Mouse (Mus musculus): ENCODE data around the gene Eea1.
"Not testable (repeated sequence)": the region's sequence is repeated elsewhere in the genome, so short reads cannot be mapped to it uniquely, and the experiment has no call there.

Eea1 gene

DNA sequence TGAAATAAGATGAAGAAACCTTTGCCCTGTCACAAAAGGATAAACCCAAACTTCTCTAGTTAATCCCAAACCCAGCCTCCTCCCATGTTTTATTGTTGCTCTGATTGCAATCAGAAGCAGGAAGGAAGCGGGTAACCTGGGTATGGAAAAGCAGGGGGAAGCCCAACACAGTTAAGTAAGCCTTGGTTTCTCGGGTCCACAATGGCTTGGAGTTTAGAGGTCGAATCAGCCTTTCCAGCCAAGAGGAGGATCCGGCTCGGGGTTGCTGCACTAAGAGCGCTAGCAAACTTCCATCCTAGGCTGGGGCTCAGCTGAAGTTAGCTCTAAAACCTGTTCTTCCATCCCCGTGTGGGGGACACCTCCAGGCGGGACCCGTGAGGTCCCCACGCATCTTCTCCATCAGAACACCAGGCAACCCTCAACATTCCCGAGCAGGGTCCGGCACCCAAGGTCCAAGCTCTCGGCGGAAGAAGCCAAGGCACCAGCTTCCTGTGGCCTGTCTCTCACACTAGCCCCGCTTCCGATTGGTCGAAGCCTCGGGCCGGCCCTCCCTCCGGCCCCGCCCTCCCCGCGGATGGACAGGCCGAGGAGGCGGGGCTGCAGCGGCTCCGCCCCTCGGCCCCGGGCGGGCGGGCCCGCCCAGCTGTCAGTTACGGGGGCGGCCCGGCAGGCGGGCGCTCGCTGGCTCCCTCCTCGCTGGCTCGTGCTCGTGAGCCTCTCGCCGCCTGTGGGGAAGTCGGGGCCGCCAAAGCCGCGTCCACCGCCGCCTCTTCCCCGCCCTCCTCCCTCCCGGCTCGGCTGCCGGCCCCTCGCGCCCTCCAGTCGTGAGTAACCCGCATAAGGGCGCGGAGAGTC, at the start of gene Eea1:
Eea1 (plus strand) TSS at position 605 of the 855 bp plus-strand sequence.
- DNase-seq (ENCODE audit: low read depth): peak; percentile 82

DNA sequence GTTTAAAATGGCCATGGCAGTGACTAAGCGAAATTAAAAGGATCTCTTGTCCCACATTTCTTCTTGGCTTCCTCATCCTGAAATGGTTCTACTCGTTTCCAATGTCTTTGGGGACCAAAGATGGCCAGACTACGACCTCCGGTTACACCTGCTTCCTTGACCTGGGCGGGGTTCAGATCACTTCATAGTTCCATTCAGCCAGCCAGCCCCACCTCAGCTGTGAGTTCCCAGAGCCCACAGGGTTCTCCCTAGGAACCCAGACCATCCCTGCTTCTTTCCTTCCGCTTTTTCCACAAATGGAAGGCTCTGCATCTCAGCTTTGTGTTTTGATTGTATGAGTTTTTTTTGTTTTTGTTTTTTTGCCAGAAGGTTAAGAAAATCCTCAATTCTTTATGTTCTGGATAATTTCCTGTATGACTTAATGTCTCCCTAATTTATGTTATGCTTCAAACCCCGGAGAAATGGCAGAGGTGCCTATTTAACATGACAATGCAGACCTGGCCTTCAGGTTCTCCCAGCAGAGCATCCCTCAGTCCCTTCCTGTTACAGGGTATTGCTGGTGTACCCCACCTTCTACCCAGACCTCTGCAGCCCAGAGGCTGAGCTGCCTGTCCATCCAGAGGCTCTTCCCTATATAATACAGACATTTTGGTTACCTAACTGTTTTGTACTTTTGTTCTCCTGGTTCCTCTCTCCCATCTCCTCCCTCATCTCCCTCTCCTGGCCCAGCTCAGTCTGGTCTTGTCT, 49.1 kb upstream of the Eea1 start:
- DNase-seq (ENCODE audit: low read depth): no peak

DNA sequence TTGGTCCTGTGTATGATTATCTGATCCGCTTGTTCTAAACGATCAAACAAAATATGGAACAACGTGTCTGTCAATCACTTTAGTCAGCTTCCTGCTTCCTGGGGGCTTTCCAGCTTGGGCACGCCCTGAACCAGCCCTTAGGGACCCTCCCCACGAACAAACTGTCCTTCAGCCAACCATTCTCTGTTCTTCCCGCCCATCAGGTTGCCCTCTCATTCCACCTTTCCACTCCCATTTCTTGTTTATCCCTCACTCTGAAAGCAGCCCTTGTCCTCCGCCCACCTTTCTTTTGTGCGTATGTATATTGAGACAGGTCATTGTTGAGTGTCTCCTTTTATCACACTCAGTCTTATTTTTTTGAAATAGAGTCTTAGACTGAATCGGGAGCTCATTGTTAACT, 48.3 kb upstream of the Eea1 start:
- no peak for DNase-seq (ENCODE audit: low read depth)

DNA sequence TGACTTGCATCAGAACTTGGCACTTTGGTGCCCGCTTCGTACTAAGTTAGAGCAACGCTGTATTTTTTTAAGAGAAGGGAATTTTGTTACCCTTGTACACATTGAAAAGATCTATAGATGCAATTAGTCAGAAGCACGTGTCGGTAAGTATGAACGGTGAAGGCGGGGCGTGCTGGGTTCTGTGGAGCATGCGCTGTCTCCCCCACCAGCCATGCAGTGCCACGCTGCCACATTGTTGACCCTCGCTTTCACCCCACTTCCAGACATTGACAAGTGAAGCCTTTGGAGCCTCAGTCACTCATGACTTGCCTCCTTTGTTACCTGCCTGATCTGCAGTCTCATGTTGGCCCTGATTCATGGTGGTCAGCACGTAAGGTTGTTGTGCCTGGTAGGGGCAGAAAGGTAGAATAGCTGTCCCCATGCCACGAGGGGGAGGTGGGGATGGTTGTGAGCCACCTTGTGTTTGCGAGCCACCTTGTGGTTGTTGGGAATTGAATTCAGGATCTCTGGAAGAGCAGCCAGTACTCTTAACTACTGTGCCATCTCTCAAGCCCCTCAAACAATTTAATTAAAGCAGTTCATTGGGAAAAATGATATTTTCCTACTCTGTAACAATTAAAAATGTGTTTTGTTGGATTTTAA, 47.0 kb upstream of the Eea1 start:
- DNase-seq (ENCODE audit: low read depth): no peak

DNA sequence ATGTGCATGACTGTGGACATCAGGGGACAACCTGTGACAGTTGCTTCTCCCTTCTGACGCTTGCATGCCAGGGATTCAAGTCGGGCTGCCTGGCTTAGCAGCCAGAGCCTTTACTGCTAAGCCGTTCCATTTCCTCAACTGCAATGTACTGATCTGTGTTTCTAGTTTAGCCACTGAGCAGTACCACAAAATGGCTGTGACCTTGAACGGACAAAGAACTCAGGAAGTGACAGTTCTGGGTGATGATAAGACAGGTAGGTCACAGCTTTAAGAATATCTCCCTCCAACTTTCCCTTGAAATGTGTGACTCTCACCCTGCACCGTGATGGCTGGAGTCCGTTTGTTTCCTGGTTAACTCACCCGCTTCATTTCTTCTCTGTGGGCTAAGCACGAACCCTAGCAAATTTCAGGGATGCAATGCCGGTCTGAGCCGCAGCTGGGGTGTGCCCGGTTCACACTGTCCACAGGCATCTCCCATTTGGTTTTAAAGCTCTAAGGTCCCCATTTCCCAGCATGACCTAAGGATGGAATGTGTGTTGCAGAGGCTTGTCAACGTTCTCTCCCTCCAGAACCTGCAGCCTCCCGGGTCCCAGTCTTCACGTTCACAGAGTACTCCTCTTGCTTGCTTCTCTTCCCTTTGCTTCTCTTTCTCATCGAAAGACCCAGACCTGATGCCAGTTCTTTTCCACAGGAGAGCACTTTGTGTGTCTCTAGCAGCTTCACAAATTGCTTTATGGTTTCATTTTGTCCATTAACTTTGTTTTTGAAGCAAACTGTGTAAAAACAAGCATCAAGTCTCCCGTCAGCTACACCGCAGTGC, 46.2 kb upstream of the Eea1 start:
- DNase-seq (ENCODE audit: low read depth): no peak

DNA sequence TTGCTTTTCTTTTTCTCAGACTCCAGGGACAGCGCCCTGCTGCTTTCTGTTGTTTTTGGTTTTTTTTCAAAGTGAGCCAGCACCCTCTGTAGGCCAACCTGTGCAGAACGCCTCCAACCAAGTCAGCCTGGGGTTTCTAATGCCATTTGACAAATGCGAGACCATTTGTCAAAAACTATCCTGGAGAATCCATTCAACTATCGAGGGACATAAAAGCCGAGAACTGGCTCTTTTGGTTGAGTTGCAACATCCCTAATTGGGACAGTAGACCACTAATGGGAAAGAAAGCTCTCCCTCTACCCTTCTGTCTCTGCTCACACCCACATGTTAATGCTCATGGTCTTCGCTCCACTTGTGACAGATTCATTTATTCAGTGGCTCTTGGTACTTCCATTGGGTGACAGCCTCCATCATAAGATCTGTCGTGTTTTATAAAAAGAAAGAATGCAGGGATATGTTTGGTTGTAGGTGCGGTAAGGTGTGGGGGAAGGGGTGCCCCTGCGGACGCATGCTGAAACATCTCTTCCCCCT, 45.5 kb upstream of the Eea1 start:
- peak; percentile 19 for DNase-seq (ENCODE audit: low read depth)

DNA sequence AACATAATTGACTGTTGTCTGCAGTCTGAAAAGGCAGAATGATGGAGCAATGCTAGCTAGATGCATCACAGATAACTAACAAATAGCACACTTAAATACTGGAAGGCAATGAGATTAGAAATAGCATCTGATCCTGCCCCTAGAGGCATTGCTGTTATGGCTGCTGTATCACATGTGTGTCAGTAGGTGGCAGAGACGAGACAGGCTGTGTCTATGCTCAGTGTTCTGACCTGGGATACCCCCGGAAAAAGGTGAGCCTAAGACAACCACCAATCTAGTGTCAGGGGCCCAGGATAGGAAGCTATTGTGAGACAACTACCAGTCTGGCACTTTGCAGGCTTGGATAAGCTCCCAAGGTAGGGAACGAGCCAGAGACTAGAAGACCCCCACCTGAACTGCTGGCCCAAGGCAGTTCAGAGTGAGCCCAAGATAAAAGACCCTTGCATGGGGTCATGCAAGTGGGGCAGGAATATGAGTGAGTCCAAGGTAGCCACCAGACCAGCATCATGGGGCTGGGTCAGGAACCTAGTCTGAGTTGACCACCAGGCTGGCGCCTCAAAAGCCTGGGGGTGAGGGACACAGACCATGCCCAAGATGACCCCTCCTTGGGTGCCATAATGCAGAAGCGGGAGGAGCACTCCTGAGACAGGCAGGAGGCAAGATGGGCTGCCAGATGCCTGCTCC, 41.8 kb upstream of the Eea1 start:
- DNase-seq (ENCODE audit: low read depth): peak; percentile 17

DNA sequence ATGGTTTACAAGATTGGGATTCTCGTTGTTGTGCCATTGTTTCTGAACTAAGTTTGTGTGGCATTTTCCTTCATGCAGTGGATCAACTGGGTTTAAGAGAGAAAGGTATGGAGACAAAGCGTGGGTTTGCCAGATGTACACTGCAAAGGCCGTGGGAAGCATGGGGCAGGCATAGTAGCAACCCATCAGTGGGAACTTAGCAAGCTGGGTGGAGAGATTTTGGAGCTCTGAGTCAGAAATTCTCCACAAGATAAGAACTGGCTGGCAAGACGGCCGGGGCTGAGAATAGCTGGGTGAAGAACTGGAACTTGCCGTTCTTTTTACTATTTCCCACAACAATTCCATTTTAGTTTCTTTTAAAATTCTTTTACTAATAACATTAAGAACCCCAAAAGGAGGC, 35.8 kb upstream of the Eea1 start:
- DNase-seq (ENCODE audit: low read depth): no peak

DNA sequence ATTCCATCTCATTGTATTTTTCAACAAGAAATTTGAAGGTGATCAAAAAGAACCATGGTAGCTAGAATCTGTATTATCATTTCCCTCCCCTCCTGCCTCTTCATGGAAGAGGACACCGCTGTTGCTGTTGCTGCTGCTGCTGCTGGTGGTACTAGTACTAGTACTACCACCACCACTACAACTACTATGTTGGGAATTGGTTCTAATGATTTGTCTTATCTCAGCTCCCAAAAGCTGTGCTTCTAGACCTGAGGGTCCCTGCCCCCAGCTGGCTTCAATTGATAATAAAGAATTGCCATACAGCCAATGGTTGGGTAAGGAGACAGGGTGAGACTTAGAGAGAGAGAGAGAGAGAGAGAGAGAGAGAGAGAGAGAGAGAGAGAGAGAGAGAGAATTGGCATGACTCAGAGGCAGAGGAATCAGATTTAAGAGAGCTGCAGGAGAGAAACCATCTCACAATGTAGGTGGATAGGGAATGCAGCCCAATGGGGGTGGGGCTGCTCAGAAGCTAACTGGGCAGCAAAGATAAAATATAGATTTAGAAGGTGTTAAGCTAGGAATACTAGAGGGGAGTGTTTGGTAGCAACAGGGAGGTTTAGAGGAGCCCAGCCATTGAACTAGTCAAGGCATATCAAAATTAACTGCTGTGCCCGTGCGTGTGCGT, 31.1 kb upstream of the Eea1 start:
- no peak for DNase-seq (ENCODE audit: low read depth)

DNA sequence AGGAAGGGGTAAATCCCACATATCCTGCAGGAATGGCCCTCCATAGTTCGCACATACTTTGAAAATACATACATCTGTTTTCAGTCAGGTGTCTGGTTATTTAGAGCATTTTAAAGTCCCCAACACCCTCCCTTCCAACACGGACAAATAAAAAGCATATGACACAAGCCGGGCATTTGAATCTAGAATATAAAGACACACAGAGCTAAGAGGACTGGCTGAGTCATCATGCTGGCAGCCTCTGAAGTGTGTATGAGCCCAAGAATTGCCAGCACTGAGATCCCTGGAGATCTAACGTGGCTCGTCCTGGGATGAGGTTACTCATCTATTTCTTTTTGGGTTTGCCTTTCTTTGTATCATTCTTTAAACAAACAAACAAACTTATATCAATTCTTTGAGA, 29.4 kb upstream of the Eea1 start:
- no peak for DNase-seq (ENCODE audit: low read depth)

DNA sequence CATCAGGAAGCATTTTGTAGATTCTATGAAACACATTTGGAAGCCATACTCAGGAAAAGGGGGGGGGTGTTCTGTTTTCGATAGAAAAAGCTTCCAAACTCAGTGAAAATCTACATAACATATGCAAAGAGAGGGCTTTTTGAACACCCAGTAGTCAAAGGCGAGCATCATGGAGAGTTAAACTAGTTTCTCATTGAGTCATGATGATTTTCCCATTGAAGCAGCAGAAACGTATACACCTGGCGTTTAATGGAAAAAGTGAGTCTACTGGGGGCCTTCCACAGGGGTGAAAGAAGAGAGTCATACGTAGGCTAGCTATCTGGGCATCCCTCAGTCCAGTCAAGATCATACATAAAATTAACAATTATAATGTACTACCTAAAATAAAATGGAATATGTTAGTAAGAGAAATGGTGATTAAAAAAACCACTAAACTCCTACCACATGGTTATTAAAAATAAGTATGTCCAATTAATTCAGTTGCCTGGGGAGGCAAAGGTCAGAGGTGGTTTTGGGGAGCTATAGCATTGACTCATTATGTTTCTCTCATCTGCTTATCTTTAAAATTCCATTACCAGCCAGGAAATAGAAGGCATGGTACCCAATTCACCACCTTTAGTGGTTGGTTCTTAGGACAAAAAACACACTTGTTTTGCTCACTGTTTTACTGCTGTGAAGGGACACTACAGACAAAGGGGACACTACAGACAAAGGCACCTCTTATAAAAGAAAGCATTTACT, 25.8 kb upstream of the Eea1 start:
- DNase-seq (ENCODE audit: low read depth): no peak

DNA sequence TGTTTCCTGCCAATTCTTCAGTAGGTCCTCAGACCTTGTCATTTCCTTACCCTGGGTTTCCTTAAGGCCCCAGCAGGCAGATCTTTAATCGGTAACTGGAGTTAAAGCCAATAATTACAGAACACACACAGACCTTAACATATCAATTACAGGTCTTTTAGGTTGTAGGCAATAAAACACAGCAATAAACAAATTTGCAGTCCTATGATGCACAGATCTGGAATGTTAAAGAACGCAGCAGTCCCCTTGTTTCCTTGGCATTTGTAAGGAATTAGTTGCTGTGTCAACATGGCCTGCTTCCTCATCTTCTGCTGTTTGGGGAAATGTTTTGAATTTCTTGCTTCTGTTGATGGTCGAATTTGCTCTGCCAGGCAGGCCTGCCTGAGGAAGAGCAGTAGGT, 21.7 kb upstream of the Eea1 start:
- DNase-seq (ENCODE audit: low read depth): no peak

DNA sequence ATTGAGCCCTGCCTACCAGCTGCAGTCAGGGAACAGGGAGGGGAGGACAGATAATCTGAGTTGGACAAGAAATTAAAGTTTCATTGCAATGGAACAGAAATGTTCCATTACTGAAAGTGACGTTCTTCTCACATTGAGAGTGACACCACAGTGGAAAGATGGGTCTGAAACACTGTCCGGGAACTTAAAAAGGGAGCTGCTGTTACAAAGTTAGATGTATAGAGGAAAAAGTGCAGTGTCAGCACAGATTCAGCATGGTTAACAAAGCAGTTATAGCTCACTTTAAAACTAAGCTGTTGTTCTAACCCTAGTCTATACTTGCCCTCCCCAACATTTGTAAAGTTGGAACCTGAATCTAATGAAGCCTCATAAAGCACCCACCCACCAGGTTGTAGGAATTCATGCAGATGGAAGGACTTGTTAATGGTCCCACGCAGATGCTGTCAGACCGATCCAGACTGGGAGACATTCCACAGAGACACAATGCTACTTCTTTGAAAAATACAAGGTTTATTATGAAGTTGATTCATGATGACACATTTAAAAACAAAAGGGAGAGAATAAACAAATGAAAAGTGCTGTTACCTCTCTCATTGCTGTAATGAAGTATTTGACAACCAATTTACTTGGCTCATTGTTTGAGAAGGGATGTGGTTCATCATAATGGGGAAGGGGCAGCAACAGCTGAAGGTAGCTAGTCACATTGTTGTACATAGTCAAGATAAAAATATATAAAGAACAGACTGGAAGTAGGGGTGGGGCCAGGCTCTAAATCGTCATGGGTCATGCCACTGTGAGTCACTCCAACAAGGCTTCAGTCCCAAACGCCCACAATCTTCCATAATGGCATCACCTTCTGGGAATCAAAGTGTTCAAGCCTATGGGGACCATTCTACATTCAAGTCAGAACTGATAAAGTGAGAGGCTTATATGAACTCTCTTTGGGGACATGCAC, 16.9 kb upstream of the Eea1 start:
- no peak for DNase-seq (ENCODE audit: low read depth)

DNA sequence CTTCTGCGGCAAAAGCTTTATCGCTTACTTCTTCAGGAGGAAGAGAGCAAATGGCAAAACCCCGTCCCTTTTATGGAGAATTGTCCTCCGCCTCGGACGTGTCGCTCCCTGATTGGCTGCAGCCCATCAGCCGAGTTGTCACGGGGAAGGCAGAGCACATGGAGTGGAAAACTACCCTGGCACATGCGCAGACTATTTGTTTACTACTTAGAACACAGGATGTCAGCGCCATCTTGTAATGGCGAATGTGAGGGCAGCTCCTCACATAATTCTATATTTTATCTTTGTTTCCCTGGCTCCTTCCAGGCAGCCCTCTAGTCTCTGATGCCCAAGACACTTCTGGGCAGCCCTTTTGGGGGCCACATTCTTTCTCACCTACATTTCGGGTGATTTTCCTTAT, 6.8 kb upstream of the Eea1 start:
- not testable (repeated sequence) for DNase-seq (ENCODE audit: low read depth)

DNA sequence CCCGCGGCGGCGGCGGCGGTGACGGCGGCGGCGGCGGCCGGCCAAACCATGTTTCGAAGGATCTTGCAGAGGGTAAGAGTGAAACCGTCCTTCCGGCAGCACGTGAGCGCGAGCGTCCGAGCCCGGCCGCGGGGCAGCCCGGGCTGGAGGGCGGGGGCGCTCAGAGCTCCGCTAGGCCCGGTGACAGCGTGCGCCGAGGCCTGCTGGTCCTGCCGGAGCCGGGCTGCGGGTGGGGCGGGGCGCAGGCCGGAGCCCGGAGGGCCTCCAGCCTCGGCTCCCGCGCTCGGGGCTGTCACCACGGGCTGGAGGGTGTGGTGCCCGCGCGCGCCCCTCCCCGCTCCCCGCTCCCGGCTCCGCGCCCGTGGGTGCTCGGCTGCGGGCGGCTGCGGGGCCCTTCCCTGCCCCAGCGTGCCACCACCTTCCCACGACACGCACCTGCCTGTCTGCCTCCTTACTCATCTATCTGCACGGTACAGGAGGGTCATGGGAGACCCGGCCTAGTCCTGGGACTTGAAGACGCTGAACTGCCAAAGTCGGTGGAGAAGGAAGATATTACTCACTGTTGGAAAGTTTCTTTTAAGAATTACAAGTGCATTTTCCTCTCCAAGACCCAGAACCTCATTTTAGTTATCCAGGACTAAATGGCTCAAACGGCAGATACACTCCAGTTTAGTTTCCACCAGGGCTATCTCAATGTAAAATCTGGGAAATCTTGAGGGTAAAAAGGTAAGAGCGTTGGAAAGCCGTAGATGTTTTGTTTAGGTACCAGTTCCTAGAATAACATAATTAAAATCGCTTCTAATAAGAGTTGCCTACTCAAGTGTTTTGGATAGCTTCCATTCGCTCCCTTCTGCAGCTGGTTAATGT, 684 bp downstream of the Eea1 start:
- DNase-seq (ENCODE audit: low read depth): peak; percentile 42

DNA sequence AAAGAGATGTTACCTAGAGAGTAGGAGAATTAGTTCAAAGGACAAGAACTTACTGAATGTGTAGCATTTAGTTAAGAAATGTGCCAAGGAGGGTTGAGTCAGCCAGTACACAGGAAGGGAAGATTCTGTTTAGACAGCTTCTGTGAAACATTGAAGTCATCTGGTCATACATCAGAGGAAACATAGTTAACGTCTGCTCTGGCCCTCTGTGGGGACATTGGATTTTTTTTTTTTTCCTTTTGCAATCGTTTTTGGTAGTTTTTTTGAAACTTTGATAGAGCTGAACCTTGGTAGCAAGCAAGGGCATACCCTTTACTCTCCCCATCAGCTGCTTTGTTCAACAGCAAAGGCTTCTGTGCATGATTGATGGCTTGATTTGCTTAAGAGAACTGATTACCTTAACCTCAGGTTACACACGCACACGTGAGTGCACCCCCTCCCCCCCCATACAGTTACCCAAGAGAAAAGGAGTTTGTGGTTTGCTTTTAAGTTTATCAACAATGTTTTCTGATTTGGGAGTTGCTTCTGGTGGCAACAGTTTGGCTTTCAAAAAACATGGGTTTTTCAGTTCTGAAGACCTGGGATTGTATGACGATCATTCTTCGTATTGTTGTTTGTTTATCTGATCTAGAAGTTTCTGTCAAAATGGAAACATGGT, 1.4 kb downstream of the Eea1 start:
- peak; percentile 14 for DNase-seq (ENCODE audit: low read depth)

DNA sequence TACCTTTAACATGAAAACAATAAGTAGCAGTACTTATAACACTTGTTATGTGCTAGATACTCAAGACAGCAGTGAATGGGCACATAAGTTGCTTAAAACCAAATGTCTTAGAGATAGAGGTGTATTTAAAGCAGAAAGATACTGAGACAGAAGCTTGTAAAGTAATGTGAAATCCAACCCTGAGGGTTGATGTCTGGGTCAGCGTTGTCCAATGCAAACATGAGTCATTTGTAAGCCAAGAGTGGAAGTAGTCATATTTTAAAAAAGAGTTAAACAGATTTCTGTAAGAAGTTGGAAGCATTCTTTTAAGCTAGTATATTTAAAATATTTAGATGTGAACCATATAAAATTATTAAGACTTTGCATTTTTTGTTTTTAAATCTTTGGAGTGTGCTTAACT, 4.6 kb downstream of the Eea1 start:
- no peak for DNase-seq (ENCODE audit: low read depth)

All from c-Kit-positive CD71-positive TER-119-negative erythroid progenitor cells, embryonic 14.5 days (primary cell).